Mouse (Mus musculus) heart, embryonic 11.5 days (tissue): ENCODE results near the gene Col4a1. TPM values are rescaled to one million over a fixed set of nuclear protein-coding genes. Genes with fewer than 3 reads are reported as not detected.
A peak's percentile ranks its signal among the peaks of the same experiment; 100 is the strongest.

Experiments
- ATAC-seq: fragments of 200-750 bp; cut with Nextera tagmentation; replicated peaks from 2 replicates; pipeline ENCODE4 v1.8.0; 2017; ENCODE audit warnings: moderate library complexity; ENCODE audit not compliant: insufficient number of reproducible peaks, low FRiP score, low TSS enrichment
- H3K27ac ChIP-seq: fragments of 300-500 bp; sonication (generic); 2 replicates; pipeline ENCODE4 v1.5.1; 2014; ENCODE audit warnings: mild to moderate bottlenecking, low read depth, low read length
- H3K27me3 ChIP-seq: fragments of 300-500 bp; sonication (generic); 2 replicates; pipeline ENCODE4 v1.6.1; 2014; ENCODE audit warnings: mild to moderate bottlenecking, low read length, mixed read lengths; ENCODE audit not compliant: control insufficient read depth, insufficient read depth
- H3K36me3 ChIP-seq: fragments of 300-500 bp; sonication (generic); 2 replicates; pipeline ENCODE4 v1.6.1; 2014; ENCODE audit warnings: mild to moderate bottlenecking, low read length, moderate library complexity, mixed read lengths; ENCODE audit not compliant: control insufficient read depth, insufficient read depth
- H3K4me1 ChIP-seq: fragments of 300-500 bp; sonication (generic); 2 replicates; pipeline ENCODE4 v1.6.1; 2014; ENCODE audit warnings: low read length; ENCODE audit not compliant: control insufficient read depth, insufficient read depth
- H3K4me2 ChIP-seq: fragments of 300-500 bp; sonication (generic); 2 replicates; pipeline ENCODE4 v1.6.1; 2014; ENCODE audit warnings: mild to moderate bottlenecking, moderate library complexity
- H3K4me3 ChIP-seq: fragments of 300-500 bp; sonication (generic); 2 replicates; pipeline ENCODE4 v1.5.1; 2014; ENCODE audit warnings: low read depth, low read length
- H3K9ac ChIP-seq: fragments of 300-500 bp; sonication (generic); 2 replicates; pipeline ENCODE4 v1.6.1; 2014; ENCODE audit warnings: mild to moderate bottlenecking, low read depth, low read length, moderate library complexity
- H3K9me3 ChIP-seq: fragments of 300-500 bp; sonication (generic); replicated peaks from 2 replicates; pipeline ENCODE4 v1.6.1; 2016; ENCODE audit warnings: low read length; ENCODE audit not compliant: control insufficient read depth
- WGBS: fragments of 180-500 bp; shearing (Covaris S2); extraction: QIAGEN DNeasy Blood & Tissue Kit; methylation state at CpG from one replicate; pipeline ENCODE4 v1.1.7; 2014; ENCODE audit not compliant: insufficient replicate concordance; 5-methylcytosine and 5-hydroxymethylcytosine counted together
- polyA plus RNA-seq: library from polyadenylated mRNA; unstranded; fragments of >200 nt; fragmentation: Nextera tagmentation; extraction: Ambion mirVana; gene quantifications from 2 replicates; pipeline ENCODE4 v1.2.1, GENCODE M21; 2014

Col4a1 gene
- polyA plus RNA-seq, 1 experiment from 2014 or later = 150 TPM

- Histone ChIP-seq H3K9ac (peak overlapping the region; percentile 96), H3K4me1 (peaks cover 44% of the 10 kb centered on the region), H3K27me3 (no peaks in the 10 kb centered on the region), H3K9me3 (no peaks in the 10 kb centered on the region), H3K4me3 (peak overlapping the region; percentile 88), H3K36me3 (no peaks in the 10 kb centered on the region; the same call in 1 of the 2 replicates), H3K4me2 (peak overlapping the region; percentile 72), H3K27ac (peak overlapping the region; percentile 86)
- 2% methylated on average over 34 of the region's 34 CpGs for WGBS
- ATAC-seq = 0 out of 2 replicates have a peak, but pooled peaks have one; percentile 12
These were observed 811 bp downstream of the Col4a1 start for GRCm38 (mm10) chr8:11311681-11312348.

- 39% methylated on average over 2 of the region's 2 CpGs for WGBS
- Histone ChIP-seq H3K27me3 (no peaks in the 10 kb centered on the region), H3K4me1 (peaks cover 36% of the 10 kb centered on the region), H3K27ac (peak overlapping the region; percentile 57; the same call in 1 of the 2 replicates), H3K9ac (no peak overlapping the region; the same call in 1 of the 2 replicates), H3K36me3 (no peaks in the 10 kb centered on the region; the same call in 1 of the 2 replicates), H3K9me3 (no peaks in the 10 kb centered on the region), H3K4me3 (peak overlapping the region; percentile 14; the same call in 1 of the 2 replicates), H3K4me2 (peak overlapping the region; percentile 72)
- ATAC-seq = no peak
These were observed 2.6 kb downstream of the Col4a1 start for GRCm38 (mm10) chr8:11310049-11310448.

GRCm38 (mm10) chr8:11309226-11309625, 3.4 kb downstream of the Col4a1 start:
- Histone ChIP-seq H3K4me1 (peaks cover 30% of the 10 kb centered on the region), H3K36me3 (no peaks in the 10 kb centered on the region; the same call in 1 of the 2 replicates), H3K27me3 (no peaks in the 10 kb centered on the region), H3K9ac (no peak overlapping the region), H3K4me3 (no peak overlapping the region), H3K27ac (peak overlapping the region; percentile 57; the same call in 1 of the 2 replicates), H3K9me3 (no peaks in the 10 kb centered on the region), H3K4me2 (peak overlapping the region; percentile 72)
- 21% methylated on average over 5 of the region's 5 CpGs for WGBS
- ATAC-seq = no peak

GRCm38 (mm10) chr8:11308570-11308998, 4.0 kb downstream of the Col4a1 start:
- H3K27ac ChIP-seq = no peak overlapping the region
- no peak overlapping the region for H3K4me3 ChIP-seq
- no peak overlapping the region for H3K9ac ChIP-seq
- ATAC-seq = no peak
- no peaks in the 10 kb centered on the region for H3K9me3 ChIP-seq
- no peaks in the 10 kb centered on the region for H3K27me3 ChIP-seq
- H3K36me3 ChIP-seq = no peaks in the 10 kb centered on the region; the same call in 1 of the 2 replicates
- peak overlapping the region; percentile 72; the same call in 1 of the 2 replicates for H3K4me2 ChIP-seq
- peaks cover 28% of the 10 kb centered on the region for H3K4me1 ChIP-seq
- WGBS = 59% methylated on average over 7 of the region's 7 CpGs

GRCm38 (mm10) chr8:11307451-11307850, 5.2 kb downstream of the Col4a1 start:
- Histone ChIP-seq H3K9me3 (no peaks in the 10 kb centered on the region), H3K4me1 (peaks cover 28% of the 10 kb centered on the region)

DNA sequence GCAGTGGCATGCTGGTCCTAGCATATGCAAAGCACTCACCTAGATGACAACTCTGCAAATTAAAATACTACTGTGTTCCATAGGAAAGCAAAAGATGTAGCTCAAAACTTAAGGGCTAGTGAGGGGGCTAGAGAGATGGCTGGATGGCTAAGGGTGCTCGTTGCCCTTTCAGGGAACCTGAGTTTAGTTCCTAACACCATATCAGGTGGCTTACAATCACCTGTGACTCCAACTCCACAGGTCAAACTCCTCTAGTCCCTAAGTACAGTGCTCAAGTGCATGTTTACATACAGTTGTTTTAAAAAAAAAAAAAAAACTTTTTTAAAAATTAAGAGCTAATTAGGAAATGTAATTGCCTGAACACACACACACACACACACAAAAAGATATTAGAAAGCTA, 7.1 kb downstream of the Col4a1 start:
- no peak for ATAC-seq
- Histone ChIP-seq H3K27me3 (no peaks in the 10 kb centered on the region), H3K4me2 (no peak overlapping the region), H3K4me1 (peaks cover 26% of the 10 kb centered on the region), H3K9me3 (no peaks in the 10 kb centered on the region), H3K36me3 (no peaks in the 10 kb centered on the region; the same call in 1 of the 2 replicates), H3K27ac (no peak overlapping the region), H3K4me3 (no peak overlapping the region), H3K9ac (no peak overlapping the region)
- WGBS = 82% methylated on average over 1 of the region's 1 CpGs

More at GRCm38 (mm10) chr8:11307451-11307850, 5.2 kb downstream of the Col4a1 start:
- Histone ChIP-seq H3K36me3 (no peaks in the 10 kb centered on the region; the same call in 1 of the 2 replicates), H3K4me2 (no peak overlapping the region), H3K27me3 (no peaks in the 10 kb centered on the region), H3K4me3 (no peak overlapping the region), H3K27ac (no peak overlapping the region), H3K9ac (no peak overlapping the region)
- ATAC-seq = no peak
- WGBS = 62% methylated on average over 7 of the region's 7 CpGs

DNA sequence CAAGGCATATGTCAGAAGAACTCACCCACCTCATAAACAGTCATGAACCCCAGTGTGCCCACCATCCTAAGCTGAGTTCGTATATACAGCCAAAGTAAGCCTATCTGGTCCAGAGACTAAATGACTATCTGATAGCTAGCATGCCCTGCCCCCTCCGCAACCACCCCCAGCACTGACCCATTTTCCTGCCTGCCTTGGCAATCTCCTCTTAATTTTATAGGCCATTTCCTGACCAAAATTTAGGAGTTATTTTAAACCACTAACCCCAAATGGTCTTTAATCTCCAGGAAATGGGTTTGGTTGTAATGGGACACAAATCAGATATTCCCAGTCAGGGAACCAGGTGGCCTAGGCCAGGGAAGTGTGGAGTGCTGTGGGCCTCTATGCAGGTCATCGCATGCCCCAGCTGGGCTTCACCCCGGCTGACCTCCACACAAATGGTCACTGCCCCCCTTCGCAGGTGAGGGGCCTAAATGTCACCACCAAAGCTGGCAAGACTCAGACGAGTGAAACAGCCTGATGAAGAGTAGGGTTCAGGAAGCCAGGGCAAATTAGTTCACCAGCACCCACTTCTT, 8.5 kb downstream of the Col4a1 start:
- no peak overlapping the region for H3K4me3 ChIP-seq
- no peak overlapping the region for H3K4me2 ChIP-seq
- WGBS = 77% methylated on average over 6 of the region's 6 CpGs
- no peaks in the 10 kb centered on the region for H3K27me3 ChIP-seq
- H3K4me1 ChIP-seq = peaks cover 21% of the 10 kb centered on the region
- H3K9ac ChIP-seq = no peak overlapping the region
- no peaks in the 10 kb centered on the region for H3K9me3 ChIP-seq
- H3K36me3 ChIP-seq = no peaks in the 10 kb centered on the region; the same call in 1 of the 2 replicates
- H3K27ac ChIP-seq = no peak overlapping the region
- no peak for ATAC-seq

DNA sequence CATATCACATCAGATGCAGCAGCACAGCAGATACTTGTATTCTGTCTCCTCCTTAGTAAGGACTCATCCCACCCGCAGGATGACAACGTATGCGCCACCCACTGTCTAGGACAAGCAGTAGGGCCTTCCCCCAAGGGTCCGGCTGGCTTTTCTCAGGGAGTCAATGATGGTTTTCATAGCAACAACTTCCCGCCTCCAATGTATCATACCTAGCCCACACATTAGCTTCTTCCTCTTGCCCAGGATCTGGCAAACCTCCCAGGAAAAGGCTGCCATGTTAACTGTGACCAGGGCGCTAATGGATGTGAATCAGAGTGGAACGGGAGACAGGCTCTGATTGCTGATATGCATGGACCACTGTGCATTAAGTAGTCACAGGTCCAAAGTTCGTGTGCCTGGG, 12.2 kb downstream of the Col4a1 start:
- Histone ChIP-seq H3K27ac (no peak overlapping the region), H3K4me2 (no peak overlapping the region), H3K4me1 (peaks cover 41% of the 10 kb centered on the region), H3K9me3 (no peaks in the 10 kb centered on the region), H3K27me3 (no peaks in the 10 kb centered on the region), H3K36me3 (no peaks in the 10 kb centered on the region), H3K9ac (no peak overlapping the region), H3K4me3 (no peak overlapping the region)
- no peak for ATAC-seq
- 77% methylated on average over 8 of the region's 8 CpGs for WGBS
